Mouse (Mus musculus): ENCODE data around the gene Sema4d.

Gene Sema4d

DNA sequence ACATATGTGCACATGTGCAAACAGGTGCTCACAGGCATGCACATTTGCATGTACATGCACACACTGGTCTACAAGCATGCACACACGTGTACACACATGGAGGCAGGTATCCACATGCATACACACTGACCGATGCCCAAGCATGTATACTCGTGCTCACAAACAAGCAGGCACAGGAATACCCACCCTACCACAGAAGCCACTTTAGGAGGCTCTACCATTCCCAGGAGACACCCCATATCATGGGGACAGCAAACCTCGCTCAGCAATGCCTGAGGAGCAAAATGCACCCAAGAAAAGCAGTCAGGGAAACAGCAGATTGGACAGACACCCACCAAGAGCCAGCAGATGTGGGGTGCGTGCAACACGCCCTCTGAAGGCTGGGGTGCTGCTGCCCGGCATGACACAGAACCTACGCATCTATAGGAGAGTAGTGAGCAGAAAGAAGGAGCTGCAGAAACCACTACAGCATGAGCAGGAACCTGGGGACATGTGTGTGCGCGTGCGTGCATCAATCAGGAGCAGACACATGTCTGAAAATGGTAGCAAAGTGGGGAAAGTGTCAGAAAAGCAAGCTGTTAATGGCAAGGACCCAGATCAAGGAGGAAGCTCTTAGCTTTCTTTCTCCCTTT is 15.1 kb downstream of the Sema4d start:
- no peak for DNase-seq (ENCODE audit: low spot score)

DNA sequence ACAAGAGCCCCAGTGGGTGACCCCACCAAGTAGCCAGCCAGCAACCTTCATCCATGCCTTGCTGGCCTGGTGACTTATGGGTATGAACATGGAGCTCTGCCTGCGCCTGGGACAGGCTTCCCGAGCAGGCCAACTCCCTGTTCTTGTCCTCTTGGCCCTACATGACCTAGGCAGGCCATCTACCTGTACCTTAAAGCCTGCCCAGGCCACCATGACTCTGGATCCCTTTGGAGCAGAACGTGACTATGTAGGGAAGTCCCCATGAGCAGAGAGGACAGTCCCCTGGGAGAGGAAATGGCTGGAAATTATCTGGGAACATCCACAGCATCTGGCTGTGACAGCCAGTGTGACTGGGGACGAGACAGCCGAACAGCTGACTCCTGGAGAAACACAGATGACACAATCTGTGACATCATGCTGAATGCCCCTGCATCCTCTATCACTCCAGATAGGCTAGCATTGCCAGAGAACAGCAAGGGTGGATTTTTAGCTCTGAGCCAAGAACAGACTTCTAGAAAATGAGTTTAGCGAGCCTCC is 15.7 kb downstream of the Sema4d start:
- no peak for DNase-seq (ENCODE audit: low spot score)

DNA sequence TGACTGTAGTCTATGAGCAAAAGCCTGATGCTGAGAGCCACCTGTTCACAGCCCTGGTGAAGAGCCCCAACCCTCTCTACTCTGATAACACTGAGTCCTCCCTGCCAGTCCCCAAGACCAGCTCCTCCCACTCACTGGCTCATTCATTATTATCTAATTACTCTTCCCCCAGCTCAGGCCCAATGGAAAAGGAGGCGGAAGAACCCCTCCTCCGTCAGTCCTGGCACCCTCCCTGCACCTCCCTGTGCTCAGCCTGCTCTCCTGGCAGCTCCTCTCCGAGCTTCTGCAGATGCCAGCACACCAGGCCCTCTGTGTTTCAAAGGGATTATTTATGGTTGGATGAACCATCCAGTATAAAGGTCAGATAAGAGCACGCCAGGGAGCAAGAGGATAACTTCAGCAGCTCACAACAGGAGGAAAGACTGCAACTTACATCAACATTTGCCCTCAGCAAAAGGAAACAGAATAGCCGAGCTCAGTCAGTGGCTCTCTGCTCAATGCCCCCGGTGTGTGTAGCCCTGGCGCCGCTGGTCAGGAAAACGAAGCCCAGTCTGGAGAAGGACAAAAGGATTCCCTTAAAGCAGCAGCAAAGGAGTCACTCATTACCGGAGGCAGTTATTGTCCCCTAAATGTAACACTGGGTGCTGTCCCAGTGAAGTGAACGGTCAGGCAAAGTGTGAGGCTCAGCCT is 16.4 kb downstream of the Sema4d start:
- no peak for DNase-seq (ENCODE audit: low spot score)

DNA sequence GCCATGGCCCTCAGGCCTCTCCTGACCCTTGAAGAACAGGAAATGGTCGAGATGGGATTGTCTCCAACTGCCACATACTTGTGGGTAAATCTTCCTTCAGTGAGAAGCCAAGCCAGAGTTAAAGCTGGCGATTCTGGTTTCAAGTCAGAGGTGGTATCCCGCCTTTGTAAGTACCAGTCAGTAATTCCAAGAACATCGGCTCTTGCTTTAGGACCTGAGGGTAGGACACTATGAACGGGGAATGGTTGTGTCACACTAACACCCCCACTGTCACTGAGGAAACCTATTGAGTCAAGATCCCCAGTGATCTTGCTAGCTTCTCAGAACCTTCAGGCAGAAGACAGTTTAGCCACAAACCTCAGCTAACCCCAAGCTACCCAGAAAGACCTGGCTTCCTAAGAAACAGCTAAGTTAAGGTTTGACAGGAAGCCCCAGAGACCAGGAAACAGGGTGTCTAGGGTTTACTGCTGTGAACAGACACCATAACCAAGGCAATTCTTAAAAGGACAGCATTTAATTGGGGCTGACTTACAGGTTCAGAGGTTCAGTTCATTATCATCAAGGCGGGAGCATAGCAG is 17.3 kb downstream of the Sema4d start:
- no peak for DNase-seq (ENCODE audit: low spot score)

DNA sequence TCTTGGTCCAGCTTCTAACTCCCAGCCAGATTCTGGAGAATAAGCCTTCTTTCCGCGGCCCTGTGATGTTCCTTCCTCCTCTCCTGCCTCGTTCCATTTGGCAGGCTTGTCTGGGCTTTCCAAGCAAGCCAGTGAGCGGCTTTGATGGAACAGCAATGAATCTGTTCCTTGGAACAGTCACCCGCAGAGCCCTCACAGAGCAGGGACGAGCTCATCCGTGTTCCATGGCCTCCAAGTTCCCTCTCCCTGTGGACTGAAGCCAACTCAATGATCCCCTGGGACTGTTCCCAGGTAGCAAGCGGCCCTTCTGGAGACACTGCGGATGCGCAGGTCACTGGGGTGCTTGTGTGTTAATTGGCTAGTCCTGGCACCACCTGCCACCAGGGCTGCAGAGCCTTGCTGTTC is 21.7 kb downstream of the Sema4d start:
- no peak for DNase-seq (ENCODE audit: low spot score)

DNA sequence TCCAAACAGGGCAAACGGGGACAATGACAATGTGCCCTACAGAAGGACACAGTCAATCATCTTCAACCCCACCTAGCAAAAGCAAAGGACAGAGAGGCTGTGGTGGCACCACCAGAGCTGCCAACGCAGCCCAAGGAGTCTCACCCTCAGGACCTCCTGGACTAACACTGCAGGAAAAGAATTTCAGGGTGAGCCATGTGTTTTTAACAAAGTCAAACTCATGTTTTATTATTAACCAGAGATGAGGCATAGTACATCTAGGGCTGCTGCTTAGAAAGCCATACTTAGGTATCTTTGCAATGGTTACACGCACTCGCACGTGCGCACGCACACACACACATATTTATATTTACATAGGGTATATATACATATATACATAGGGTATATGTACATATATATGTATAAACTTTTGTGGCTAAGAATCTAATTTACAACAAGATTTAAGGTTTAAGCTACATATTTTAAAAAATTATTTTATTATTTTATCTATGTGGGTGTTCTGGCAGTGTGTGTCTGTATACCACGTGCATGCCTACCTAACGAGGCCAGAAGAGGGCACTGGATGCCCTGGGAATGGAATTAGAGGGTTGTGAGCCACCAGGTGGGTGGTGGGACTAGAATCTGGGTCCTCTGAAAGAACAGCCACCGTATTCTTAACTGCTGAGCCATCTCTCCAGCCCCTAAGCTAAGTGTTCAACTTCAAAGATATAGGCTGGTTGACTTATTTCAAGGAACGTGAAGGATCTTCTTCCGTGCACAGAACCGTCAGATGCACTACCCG is 22.7 kb downstream of the Sema4d start:
- DNase-seq (ENCODE audit: low spot score) = no peak

DNA sequence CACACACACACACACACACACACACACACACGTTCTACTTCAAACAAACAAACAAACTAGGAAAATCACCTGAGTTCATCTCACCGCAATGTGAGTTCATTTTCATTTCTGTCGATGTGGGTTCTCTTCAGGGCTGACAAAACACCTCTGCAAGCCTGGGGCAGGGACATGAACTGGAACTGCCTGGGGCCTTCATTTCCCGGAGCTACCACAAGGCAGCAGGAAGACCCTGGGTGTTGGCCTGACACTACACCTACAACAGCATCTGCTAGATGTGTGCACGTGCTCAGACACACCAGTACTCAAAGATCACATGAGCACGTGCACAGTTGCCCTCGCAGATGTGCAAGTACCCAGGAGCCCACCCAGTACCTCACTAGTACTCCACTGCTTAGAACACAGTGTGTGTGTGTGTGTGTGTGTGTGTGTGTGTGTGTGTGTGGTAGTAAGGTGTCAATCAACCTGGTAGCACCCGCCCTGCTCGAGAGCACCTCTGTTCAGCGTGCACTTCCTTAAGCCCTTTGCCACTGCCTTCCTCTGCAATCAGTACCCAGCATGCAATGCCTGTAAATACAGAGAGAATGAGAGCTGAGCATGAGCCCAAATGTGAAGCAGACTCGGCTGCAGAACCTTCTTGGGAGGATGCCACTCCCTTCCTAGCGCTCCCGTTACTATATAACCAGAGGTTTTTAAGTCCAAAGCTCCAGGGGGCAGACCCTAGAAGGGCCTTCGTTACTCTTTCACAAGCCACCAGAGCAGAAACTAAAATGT is 25.4 kb downstream of the Sema4d start:
- no peak for DNase-seq (ENCODE audit: low spot score)

DNA sequence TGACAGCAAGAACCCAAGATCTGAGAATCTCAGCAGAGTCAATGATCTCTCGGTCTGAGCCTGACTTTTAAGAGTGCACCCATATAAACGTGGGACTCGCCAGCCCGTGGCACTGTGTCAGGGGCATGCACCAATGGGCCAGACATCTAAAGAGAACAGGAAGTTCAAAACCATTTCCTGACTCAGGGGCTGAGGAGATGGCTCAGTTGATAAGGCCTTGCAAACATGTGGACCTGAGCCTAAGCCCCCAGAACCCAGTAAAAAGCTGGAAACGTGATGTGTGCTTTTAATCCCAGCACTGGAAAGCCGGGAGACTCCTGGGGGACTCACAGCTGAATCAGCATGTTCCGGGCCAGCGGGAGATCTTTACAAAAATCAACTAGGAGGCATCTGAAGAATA is 26.0 kb downstream of the Sema4d start:
- DNase-seq (ENCODE audit: low spot score) = peak; percentile 38

DNA sequence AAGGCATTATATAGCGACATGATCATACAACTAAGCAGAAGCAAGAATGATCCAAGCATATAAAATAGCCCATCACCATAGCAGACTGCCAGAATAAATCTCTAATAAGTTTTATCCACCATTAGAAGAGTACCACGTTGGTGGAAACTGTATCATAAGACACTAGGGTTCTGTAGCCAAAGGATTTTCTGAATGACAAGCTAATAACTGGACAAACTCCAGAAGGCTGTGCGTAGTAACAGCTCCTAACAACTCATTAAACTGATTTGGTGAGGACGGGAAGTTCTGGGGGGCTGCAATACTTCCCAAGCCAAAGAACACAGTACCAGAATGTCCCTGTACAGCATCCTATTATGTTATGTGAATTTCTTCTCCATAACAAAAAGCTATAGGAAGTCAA is 26.8 kb downstream of the Sema4d start:
- DNase-seq (ENCODE audit: low spot score) = no peak

DNA sequence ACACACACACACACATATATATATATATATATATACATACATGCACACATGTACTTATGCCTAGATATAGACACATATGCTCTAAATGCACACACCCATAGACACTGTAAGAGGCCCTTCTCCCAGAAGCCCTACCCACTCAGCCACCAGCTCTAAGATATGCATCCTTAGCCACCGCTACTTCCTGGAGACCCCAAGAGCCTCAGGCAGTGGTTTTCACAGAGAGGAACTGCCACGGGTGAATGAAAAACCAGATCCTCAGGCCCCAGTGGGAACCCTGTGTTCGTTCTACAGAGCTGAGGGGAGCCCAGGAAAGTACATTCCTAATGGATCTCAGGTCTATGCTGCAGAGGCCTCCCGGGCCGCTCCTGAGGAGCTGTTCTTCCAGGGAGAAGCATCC is 28.2 kb downstream of the Sema4d start:
- DNase-seq (ENCODE audit: low spot score) = no peak

DNA sequence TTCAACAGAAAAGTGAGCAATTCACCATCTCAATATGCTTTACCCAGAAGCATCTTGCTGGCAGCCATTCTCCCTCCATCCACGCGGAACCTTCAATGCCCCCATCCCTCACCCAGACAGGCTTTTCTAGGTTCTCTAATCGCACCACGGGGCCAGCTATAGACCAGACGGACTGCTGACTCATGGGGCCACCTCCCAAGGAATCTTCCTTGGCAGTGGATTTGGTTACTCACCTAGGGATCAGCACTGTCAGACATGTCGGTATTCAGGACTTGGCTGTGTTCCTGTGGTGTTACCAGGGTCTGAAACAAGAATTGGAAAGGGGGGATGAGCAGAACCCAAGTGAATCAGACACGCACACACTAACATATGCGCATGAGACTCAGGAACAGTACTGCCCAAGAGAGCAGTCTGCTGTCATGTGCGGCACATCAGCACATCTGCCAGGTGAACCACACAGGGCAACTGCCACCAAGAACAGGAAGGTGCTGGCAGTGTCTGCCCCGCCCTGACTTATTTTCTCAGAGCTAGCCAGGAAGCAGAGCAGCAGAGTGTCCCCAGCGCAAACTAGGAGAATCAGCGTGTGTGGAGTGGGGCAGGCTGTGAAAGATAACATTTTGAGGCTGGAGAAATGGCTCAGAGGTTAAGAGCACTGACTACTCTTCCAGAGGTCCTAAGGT is 30.4 kb downstream of the Sema4d start:
- peak; percentile 28 for DNase-seq (ENCODE audit: low spot score)

DNA sequence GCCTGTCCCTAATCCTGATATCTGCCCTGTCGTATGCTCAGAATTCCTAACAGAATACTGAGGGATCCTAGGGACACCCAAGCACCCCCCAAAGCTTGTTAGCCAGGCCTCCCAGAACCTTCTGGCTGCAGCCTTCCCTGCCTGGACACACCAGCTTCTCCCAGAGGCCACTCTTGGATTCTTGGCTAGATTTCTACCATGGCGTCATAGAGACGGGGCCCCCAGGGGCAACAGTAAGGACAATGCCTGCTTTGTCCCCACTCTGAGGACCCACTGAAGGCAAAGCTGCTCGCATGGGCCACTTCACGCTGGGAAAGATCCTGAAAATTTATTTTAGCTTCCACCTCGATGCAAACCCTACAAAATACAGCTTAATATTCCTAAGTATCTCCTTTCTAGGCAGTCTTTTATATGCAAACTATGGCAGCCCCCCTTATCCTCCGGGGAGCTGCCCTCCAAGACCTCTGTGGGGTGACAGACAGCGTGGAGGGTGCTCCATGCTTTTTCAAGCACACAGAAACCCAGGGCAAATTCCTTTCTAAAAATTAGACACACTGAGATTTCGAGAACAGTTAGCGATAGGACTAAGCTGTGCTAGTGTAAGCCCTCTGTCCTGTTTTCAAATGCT is 32.2 kb downstream of the Sema4d start:
- DNase-seq (ENCODE audit: low spot score) = no peak

DNA sequence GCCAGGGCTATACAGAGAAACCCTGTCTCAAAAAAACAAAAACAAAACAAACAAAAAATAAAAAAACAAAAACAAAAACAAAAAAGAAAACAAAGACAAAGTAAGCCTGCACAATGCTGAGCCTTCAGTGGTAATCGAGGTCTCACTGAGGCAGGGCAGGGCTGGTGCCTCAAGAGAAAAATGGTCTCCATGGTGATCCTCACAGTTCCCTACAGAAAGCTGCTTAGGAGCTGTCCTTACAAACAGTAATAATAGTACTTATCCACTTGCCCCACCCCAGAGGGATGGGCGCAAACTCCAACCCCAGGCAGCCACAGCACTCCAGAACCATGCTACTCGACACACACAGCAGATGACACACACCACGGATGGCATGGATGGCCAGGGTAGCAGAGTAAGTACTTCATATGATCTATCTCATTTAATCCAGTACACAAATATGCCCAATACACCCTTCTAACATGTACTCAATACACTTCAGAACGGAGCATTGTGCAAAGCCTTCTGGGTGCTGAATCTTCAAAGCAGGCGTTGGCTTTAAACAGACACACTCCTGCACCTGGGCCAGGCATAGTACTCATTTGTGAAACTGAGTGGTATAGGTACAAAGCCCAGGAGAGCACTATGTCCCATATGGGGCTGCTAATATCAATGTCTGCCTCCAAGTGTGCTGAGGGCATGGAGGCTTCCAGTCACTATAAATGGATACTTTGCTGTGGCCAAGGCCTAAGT is 34.1 kb downstream of the Sema4d start:
- no peak for DNase-seq (ENCODE audit: low spot score)

DNA sequence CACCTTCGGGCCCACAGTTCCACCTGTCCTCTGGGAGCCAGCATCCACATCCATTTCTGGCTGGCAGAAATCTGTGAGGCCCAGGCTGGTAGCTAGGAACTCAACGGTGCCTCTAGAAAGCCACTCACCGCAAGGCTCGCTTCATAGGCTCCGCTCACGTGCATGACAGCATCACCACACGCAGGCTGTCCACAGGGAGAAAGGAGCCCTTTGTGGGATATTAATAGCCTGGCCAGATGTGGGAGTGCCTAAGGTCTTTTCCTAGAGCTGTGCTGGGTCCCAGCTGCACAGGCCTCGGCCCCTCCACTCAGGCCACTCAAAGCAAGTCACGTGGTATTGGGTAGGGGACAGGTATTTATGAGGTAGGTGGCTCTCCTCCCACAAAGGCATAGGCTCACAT is 35.1 kb downstream of the Sema4d start:
- DNase-seq (ENCODE audit: low spot score) = no peak

DNA sequence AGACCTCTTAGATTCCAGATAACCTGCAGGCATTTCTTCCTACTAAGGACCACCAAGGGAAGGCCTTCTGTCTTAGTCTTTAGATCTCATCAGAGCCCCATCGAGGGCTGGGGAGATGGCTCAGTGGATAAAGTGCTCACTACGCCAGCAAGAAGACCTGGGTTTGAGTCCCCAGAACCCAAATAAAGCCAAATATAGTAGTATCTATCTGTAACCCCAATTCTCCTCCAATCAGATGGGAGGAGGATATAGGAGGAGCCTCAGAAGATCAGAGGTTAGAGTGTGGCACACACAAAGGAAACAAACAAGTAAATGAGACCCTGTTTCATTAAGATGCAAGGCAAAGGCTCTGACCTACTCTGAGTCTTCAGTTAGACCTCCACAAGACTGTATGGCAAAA is 36.4 kb downstream of the Sema4d start:
- no peak for DNase-seq (ENCODE audit: low spot score)

DNA sequence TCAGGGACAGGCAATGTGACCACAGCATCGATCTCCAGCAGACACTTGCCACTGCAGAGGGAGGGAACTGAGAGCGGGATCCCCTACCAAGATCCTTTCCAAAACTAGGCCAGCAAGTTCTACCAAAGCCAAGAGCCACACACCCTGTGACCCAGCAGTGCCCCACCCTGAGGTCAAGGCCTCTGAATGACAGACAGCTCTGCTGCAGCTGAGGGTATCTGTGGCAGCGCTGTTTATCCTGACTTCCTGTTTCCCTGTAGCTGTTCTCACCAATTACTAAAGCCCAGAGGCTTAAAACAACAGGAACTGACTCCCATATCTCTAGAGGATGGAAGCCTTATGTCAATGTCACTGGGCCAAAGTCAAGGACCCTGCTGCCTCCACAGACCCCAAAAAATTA is 37.0 kb downstream of the Sema4d start:
- DNase-seq (ENCODE audit: low spot score) = peak; percentile 59

DNA sequence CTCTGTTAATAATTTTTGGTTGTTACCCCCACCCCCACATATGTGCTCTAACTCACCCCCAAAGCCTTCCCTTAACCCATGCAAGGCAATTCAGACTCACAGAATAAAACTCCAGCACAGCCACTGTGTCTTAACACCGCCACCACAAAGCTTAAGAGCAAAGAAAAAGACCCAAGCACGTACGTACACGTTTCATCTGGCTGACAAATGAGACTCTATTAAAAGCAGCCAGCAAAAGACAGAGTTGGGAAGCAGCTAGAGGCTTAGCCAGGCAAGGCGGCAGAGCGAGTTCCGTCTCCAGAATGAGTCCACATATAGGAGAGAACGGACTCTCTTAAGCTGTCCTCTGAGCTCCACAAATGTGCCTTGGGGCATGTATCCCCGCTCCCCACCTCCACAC is 37.5 kb downstream of the Sema4d start:
- DNase-seq (ENCODE audit: low spot score) = no peak

DNA sequence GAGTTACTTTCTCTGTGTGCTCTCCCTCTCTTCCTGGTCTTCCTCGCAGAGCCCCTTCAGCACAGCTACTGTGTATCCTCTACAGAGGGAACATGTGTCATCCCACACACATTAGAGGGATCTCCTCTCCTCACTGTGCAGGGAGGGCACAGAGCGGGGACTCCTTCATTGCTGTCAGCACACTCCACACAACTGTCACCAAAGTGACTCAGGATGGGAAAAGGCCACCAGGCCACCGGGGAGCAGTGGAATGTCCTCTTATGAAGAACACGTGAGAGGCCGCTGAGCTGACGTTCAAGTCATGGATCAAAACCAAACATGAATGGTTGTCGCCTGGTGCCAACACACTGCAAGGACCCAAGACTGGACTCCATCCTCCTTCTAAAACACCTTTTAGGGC is 38.0 kb downstream of the Sema4d start:
- DNase-seq (ENCODE audit: low spot score) = no peak

DNA sequence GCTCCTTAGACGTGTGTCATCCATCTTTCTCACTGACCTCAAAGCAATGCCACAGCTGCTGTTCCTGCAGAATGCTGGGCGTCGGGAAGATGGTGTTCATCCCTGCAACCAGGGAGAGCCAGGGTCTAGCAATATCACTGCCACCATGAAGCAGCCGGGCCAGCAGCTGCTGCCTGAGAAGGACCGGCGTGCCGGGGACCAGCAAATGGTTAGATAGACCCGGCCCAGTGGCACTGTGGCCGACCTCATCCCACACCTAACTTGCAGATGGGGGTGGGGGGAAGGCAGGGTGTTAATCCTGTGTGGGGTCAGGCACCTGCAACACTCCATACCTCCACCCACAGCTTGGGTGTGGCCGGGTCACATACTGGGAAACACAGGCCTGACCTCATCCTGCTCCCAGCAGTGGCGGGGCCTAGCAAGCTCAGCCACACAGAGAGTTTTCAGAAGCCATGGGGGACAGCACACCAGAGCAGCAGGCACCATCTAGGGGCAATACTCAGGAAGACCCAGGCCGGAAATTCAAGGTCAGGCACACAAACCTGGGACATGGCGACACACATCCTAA is 38.9 kb downstream of the Sema4d start:
- DNase-seq (ENCODE audit: low spot score) = no peak
